Comparison of ENCODE assay signal across 21 mouse cellular contexts in genomic region chr1:97624386-97624785, GRCm38 (mm10). TPM values are rescaled to one million over a fixed set of nuclear protein-coding genes. Genes with fewer than 3 reads are reported as not detected.
DNase-seq lines count a peak whose midpoint lies in the region; ATAC-seq and TF ChIP-seq lines count a peak whose summit lies in the region.
"Had no signal": no experiment of that assay in that cellular context is flagged by ENCODE, and none has a peak within 500 bp of the region (broad histone marks: within the 10 kb centered on the region; RNA-seq: fewer than 3 reads in every experiment).

No protein-coding gene starts in this region.

- H3K4me1 ChIP-seq in cortical plate, adult 2 months (ENCODE audit: control insufficient read depth, insufficient read depth, low read length): peaks cover 5% of the 10 kb centered on the region
- H3K4me1 ChIP-seq: embryonic facial prominence, embryonic 13.5 days had no signal

- intact Hi-C loops in left cerebral cortex, adult 2 months (cut with DNase I): loop anchor here (1.0 to 2.0 kb wide), 3 partner anchors 26 to 72 kb away; no protein-coding TSS in a partner anchor
- intact Hi-C loops in left cerebral cortex, postnatal 4 days (cut with DNase I): no loop called here

- ATAC-seq in frontal cortex, adult (ENCODE audit: low TSS enrichment): peak; percentile 60
- ATAC-seq: forebrain, embryonic 13.5 days; intestine, postnatal 0 days had no signal

- TF ChIP-seq CTCF in left cerebral cortex, adult 2 months (IDR thresholded peaks at IDR 0.05): no peak
- no peak for TF ChIP-seq CTCF in cortical plate, adult 2 months (IDR thresholded peaks at IDR 0.05; ENCODE audit: extremely low read depth, insufficient read depth, low read length)

- DNase-seq in frontal cortex, adult 2 months (ENCODE audit: extremely low spot score in 1 of 2, low spot score in 1 of 2): no peak
- DNase-seq in left cerebral cortex, adult 2 months (ENCODE audit: extremely low spot score in 1 of 2, low spot score in 2 of 2): no peak
- no peak for DNase-seq in left cerebral cortex, postnatal 4 days
- peak; percentile 52 for DNase-seq in telencephalon, adult 2 months (ENCODE audit: low read depth, low spot score)
- no peak for DNase-seq in urinary bladder, adult 18-20 months (ENCODE audit: low spot score in 2 of 2)
- DNase-seq: adrenal gland, adult 8-10 months; adrenal gland, postnatal 25 days; cerebellum, adult 18-20 months; cerebellum, adult 9-10 months; cerebellum, postnatal 14 days; embryo, embryonic 11 days; gastrocnemius, postnatal 10 days had no signal

- H3K27ac ChIP-seq in left cerebral cortex, adult 2 months: peak overlapping the region; percentile 42
- peak overlapping the region; percentile 93; the same call in 1 of the 2 replicates for H3K27ac ChIP-seq in cortical plate, adult 2 months (ENCODE audit: insufficient read depth, low read length)
- H3K27ac ChIP-seq: embryonic facial prominence, embryonic 10.5 days; embryonic facial prominence, embryonic 13.5 days; hindbrain, embryonic 15.5 days had no signal

- H3K4me3 ChIP-seq in left cerebral cortex, adult 2 months: no peak overlapping the region
- no peak overlapping the region for H3K4me3 ChIP-seq in cortical plate, adult 2 months (ENCODE audit: insufficient read depth, low read length)
- H3K4me3 ChIP-seq: embryonic facial prominence, embryonic 10.5 days; embryonic facial prominence, embryonic 13.5 days; erythroblast, embryonic 14.5 days; forebrain, embryonic 13.5 days; hindbrain, embryonic 12.5 days; hindbrain, embryonic 15.5 days had no signal

- TF ChIP-seq POLR2A in cortical plate, adult 2 months (IDR thresholded peaks at IDR 0.05; ENCODE audit: extremely low read depth, insufficient read depth, low read length): no peak

RNA-seq across cellular contexts. Expression of gene D1Ertd622e, which starts 37.5 kb away (rescaled TPM):
- polyA plus RNA-seq in frontal cortex, adult 2 months (2012; rRNA removed): 54.9 and 58.6 TPM in 2 replicates
- 10 to 100 TPM; 70.4 to 84.7 TPM for total RNA-seq in left cerebral cortex, adult 2 months (2021)
- total RNA-seq in left cerebral cortex, postnatal 4 days (2021): 10 to 100 TPM; 63.0 to 68.0 TPM
- 68.8 and 71.2 TPM in 2 replicates for polyA plus RNA-seq in cortical plate, adult 2 months (2012; rRNA removed)
